Mouse (Mus musculus): ENCODE measurements around the gene Noct. TPM values are rescaled to one million over a fixed set of nuclear protein-coding genes. Genes with fewer than 3 reads are reported as not detected.

Noct gene
- polyA plus RNA-seq, 1 experiment, result 10.8 TPM

GRCm38 (mm10) chr3:51288880-51289821 is 64.9 kb downstream of the Noct start:
- Histone ChIP-seq H3K4me3 (ENCODE audit: insufficient read depth, poor library complexity, severe bottlenecking) (no peak overlapping the region), H3K79me3 (ENCODE audit: low read depth) (no peaks in the 10 kb centered on the region), H3K79me2 (ENCODE audit: control insufficient read depth, insufficient read depth) (no peaks in the 10 kb centered on the region), H3ac (ENCODE audit: control insufficient read depth, insufficient read length, low read depth) (no peak overlapping the region), H3K36me3 (ENCODE audit: control insufficient read depth, insufficient read depth) (no peaks in the 10 kb centered on the region), H3K27me3 (ENCODE audit: control insufficient read depth, insufficient read depth, insufficient read length) (no peaks in the 10 kb centered on the region)
- TF ChIP-seq MYOD1 (IDR thresholded peaks at IDR 0.05; ENCODE audit: control insufficient read depth, insufficient read length, low read depth) (no peak), CTCF (IDR thresholded peaks at IDR 0.05; ENCODE audit: control insufficient read depth, insufficient read depth, insufficient read length) (peak; percentile 20)

GRCm38 (mm10) chr3:51294251-51294650 is 70.0 kb downstream of the Noct start:
- H3K79me3 ChIP-seq (ENCODE audit: low read depth), result no peaks in the 10 kb centered on the region
- no peaks in the 10 kb centered on the region for H3K36me3 ChIP-seq (ENCODE audit: control insufficient read depth, insufficient read depth)
- no peak overlapping the region for H3K4me3 ChIP-seq (ENCODE audit: insufficient read depth, poor library complexity, severe bottlenecking)
- no peaks in the 10 kb centered on the region for H3K27me3 ChIP-seq (ENCODE audit: control insufficient read depth, insufficient read depth, insufficient read length)
- TF ChIP-seq CTCF (IDR thresholded peaks at IDR 0.05; ENCODE audit: control insufficient read depth, insufficient read depth, insufficient read length), result no peak
- no peak for TF ChIP-seq MAX (IDR thresholded peaks at IDR 0.05)
- TF ChIP-seq FOSL1 (IDR thresholded peaks at IDR 0.05; ENCODE audit: insufficient read depth, low read length, poor library complexity, severe bottlenecking), result no peak
- H3K79me2 ChIP-seq (ENCODE audit: control insufficient read depth, insufficient read depth), result no peaks in the 10 kb centered on the region
- H3ac ChIP-seq (ENCODE audit: control insufficient read depth, insufficient read length, low read depth), result no peak overlapping the region

- TF ChIP-seq FOSL1 (IDR thresholded peaks at IDR 0.05; ENCODE audit: insufficient read depth, low read length, poor library complexity, severe bottlenecking) (no peak), CEBPB (IDR thresholded peaks at IDR 0.05; ENCODE audit: low read depth) (no peak), MAX (IDR thresholded peaks at IDR 0.05) (no peak), MYOD1 (IDR thresholded peaks at IDR 0.05; ENCODE audit: control insufficient read depth, insufficient read length, low read depth) (no peak), CTCF (IDR thresholded peaks at IDR 0.05; ENCODE audit: control insufficient read depth, insufficient read depth, insufficient read length) (no peak), USF1 (IDR thresholded peaks at IDR 0.05; ENCODE audit: low read depth) (no peak), MYOG (IDR thresholded peaks at IDR 0.05; ENCODE audit: control insufficient read depth, extremely low read depth, insufficient read length) (no peak)
- Histone ChIP-seq H3K27me3 (ENCODE audit: control insufficient read depth, insufficient read depth, insufficient read length) (no peaks in the 10 kb centered on the region), H3K36me3 (ENCODE audit: control insufficient read depth, insufficient read depth) (no peaks in the 10 kb centered on the region)
Observed at GRCm38 (mm10) chr3:51295225-51295624, 71.0 kb downstream of the Noct start.

GRCm38 (mm10) chr3:51296790-51297189 is 72.5 kb downstream of the Noct start:
- H3ac ChIP-seq (ENCODE audit: control insufficient read depth, insufficient read length, low read depth), result no peak overlapping the region
- TF ChIP-seq CTCF (IDR thresholded peaks at IDR 0.05; ENCODE audit: control insufficient read depth, insufficient read depth, insufficient read length) (no peak), FOSL1 (IDR thresholded peaks at IDR 0.05; ENCODE audit: insufficient read depth, low read length, poor library complexity, severe bottlenecking) (no peak), MYOD1 (IDR thresholded peaks at IDR 0.05; ENCODE audit: control insufficient read depth, insufficient read length, low read depth) (no peak), MYOG (IDR thresholded peaks at IDR 0.05; ENCODE audit: control insufficient read depth, extremely low read depth, insufficient read length) (no peak), USF1 (IDR thresholded peaks at IDR 0.05; ENCODE audit: low read depth) (no peak), MAX (IDR thresholded peaks at IDR 0.05) (no peak), CEBPB (IDR thresholded peaks at IDR 0.05; ENCODE audit: low read depth) (no peak)
- H3K27me3 ChIP-seq (ENCODE audit: control insufficient read depth, insufficient read depth, insufficient read length), result no peaks in the 10 kb centered on the region
- no peaks in the 10 kb centered on the region for H3K36me3 ChIP-seq (ENCODE audit: control insufficient read depth, insufficient read depth)
- H3K4me3 ChIP-seq (ENCODE audit: insufficient read depth, poor library complexity, severe bottlenecking), result no peak overlapping the region
- H3K79me2 ChIP-seq (ENCODE audit: control insufficient read depth, insufficient read depth), result no peaks in the 10 kb centered on the region
- H3K79me3 ChIP-seq (ENCODE audit: low read depth), result no peaks in the 10 kb centered on the region

More at GRCm38 (mm10) chr3:51295225-51295624, 71.0 kb downstream of the Noct start:
- H3K79me3 ChIP-seq (ENCODE audit: low read depth), result no peaks in the 10 kb centered on the region
- H3K4me3 ChIP-seq (ENCODE audit: insufficient read depth, poor library complexity, severe bottlenecking), result no peak overlapping the region
- no peaks in the 10 kb centered on the region for H3K79me2 ChIP-seq (ENCODE audit: control insufficient read depth, insufficient read depth)
- H3ac ChIP-seq (ENCODE audit: control insufficient read depth, insufficient read length, low read depth), result no peak overlapping the region

Small RNAs within 50 kb of the gene (microRNA-seq; reads per million reads assigned to microRNA genes)
- not detected for gene Gm24282 (ENCODE audit: borderline microRNAs expressed)

Other genes with a start within 250 kb of the Noct start
- 19.5 TPM for gene Elf2, start 116.2 kb downstream of the Noct start, polyA plus RNA-seq (2012; fragmentation: generic; extraction: Trizol)
- 0.23 TPM for gene Mgarp, start 172.3 kb downstream of the Noct start, polyA plus RNA-seq (2012; fragmentation: generic; extraction: Trizol)
- 473 TPM for gene Ndufc1, start 184.5 kb downstream of the Noct start, polyA plus RNA-seq (2012; fragmentation: generic; extraction: Trizol)
- gene Naa15, start 190.7 kb downstream of the Noct start, polyA plus RNA-seq (2012; fragmentation: generic; extraction: Trizol), result 13.3 TPM